Mouse (Mus musculus) adrenal gland, adult (tissue): ENCODE measurements around the gene Mrnip.

Experiments
- DNase-seq, 2 experiments: peaks; one replicate each; pipeline ENCODE4 v3.0.0; 2022 to 2023; ENCODE audit warnings: low spot score in 1 of 2; ENCODE audit not compliant: inconsistent age in 2 of 2

Mrnip gene

GRCm38 (mm10) chr11:50158346-50158745 lies 15.9 kb upstream of the Mrnip start:
- no peak for DNase-seq

- DNase-seq, result no peak
These were observed 14.9 kb upstream of the Mrnip start for GRCm38 (mm10) chr11:50159347-50159746.

GRCm38 (mm10) chr11:50161578-50162304 lies 12.5 kb upstream of the Mrnip start:
- DNase-seq, result peak; percentile 77 to 89

GRCm38 (mm10) chr11:50162338-50163050 lies 11.8 kb upstream of the Mrnip start:
- no peak for DNase-seq

GRCm38 (mm10) chr11:50168352-50168751 lies 5.9 kb upstream of the Mrnip start:
- no peak for DNase-seq

GRCm38 (mm10) chr11:50174730-50175187 lies 515 bp downstream of the Mrnip start:
- DNase-seq, result peak; percentile 98 to 99

- peak in 1 of 2 experiments; percentile 27 for DNase-seq
These were observed 2.1 kb downstream of the Mrnip start for GRCm38 (mm10) chr11:50176351-50176750.

- DNase-seq, result no peak
These were observed 2.9 kb downstream of the Mrnip start for GRCm38 (mm10) chr11:50177111-50177510.

GRCm38 (mm10) chr11:50178532-50179488 lies 4.6 kb downstream of the Mrnip start:
- no peak for DNase-seq

- no peak for DNase-seq
These were observed 6.4 kb downstream of the Mrnip start for GRCm38 (mm10) chr11:50180478-50181231.

- DNase-seq, result peak in 1 of 2 experiments; percentile 30
These were observed 8.5 kb downstream of the Mrnip start for GRCm38 (mm10) chr11:50182702-50183101.

- DNase-seq, result no peak
These were observed 10.5 kb downstream of the Mrnip start for GRCm38 (mm10) chr11:50184788-50185187.

GRCm38 (mm10) chr11:50188682-50189081 lies 14.4 kb downstream of the Mrnip start:
- DNase-seq, result peak; percentile 80 to 82

GRCm38 (mm10) chr11:50190362-50190761 lies 16.1 kb downstream of the Mrnip start:
- peak; percentile 17 to 48 for DNase-seq

- DNase-seq, result peak in 1 of 2 experiments; percentile 19
These were observed 18.0 kb downstream of the Mrnip start for GRCm38 (mm10) chr11:50192278-50192677.

- no peak for DNase-seq
These were observed 19.8 kb downstream of the Mrnip start for GRCm38 (mm10) chr11:50194070-50194469.

GRCm38 (mm10) chr11:50194793-50195192 lies 20.5 kb downstream of the Mrnip start:
- peak in 1 of 2 experiments; percentile 25 for DNase-seq

- no peak for DNase-seq
These were observed 23.3 kb downstream of the Mrnip start for GRCm38 (mm10) chr11:50197500-50197899.

GRCm38 (mm10) chr11:50198219-50198846 lies 24.1 kb downstream of the Mrnip start:
- peak in 1 of 2 experiments; percentile 67 for DNase-seq

- peak in 1 of 2 experiments; percentile 63 for DNase-seq
These were observed 24.7 kb downstream of the Mrnip start for GRCm38 (mm10) chr11:50198916-50199315.
